Mouse (Mus musculus) bone marrow, adult 2 months (tissue): ENCODE measurements around the gene March10.

Source experiments
- CTCF ChIP-seq: fragments of 200-500 bp; IDR thresholded peaks from 2 replicates; pipeline ENCODE4 v1.5.1; 2011; ENCODE audit warnings: low read length, control low read depth; ENCODE audit not compliant: control insufficient read depth, insufficient read depth
- POLR2A ChIP-seq: fragments of 200-500 bp; IDR thresholded peaks from 2 replicates; pipeline ENCODE4 v1.6.1; 2011; ENCODE audit warnings: low read depth, mild to moderate bottlenecking, control low read depth, low read length, borderline replicate concordance; ENCODE audit not compliant: control insufficient read depth

GRCm38 (mm10) chr11:105469091-105469507 lies 12.6 kb upstream of the March10 start:
- no peak for TF ChIP-seq CTCF
- TF ChIP-seq POLR2A: no peak
